Mouse (Mus musculus) CH12.LX (cell line): ENCODE data around the gene Pde4d. TPM values are rescaled to one million over a fixed set of nuclear protein-coding genes. Genes with fewer than 3 reads are reported as not detected.
A peak's percentile ranks its signal among the peaks of the same experiment; 100 is the strongest.

Source experiments
- DNase-seq: peaks from one replicate; pipeline ENCODE4 v3.0.0-alpha.2; 2013; ENCODE audit errors: extremely low read depth
- H3K27ac ChIP-seq: 2 replicates; pipeline ENCODE4 v1.5.1; 2012; ENCODE audit warnings: low read depth, mild to moderate bottlenecking, control low read depth, moderate library complexity; ENCODE audit not compliant: insufficient read depth
- H3K27me3 ChIP-seq: replicated peaks from 2 replicates; pipeline ENCODE3; 2012; ENCODE audit warnings: inconsistent platforms
- H3K36me3 ChIP-seq, 2 experiments: replicated peaks in 1 of 2; 2 replicates each; pipeline versions ENCODE3 to v1.6.1; 2012; ENCODE audit warnings: inconsistent platforms in 1 of 2, low read length in 1 of 2, mild to moderate bottlenecking in 1 of 2, mixed read lengths in 1 of 2, moderate library complexity in 1 of 2; ENCODE audit not compliant: control insufficient read depth in 1 of 2, insufficient read depth in 1 of 2
- H3K4me1 ChIP-seq, 2 experiments: 2 replicates each; pipeline ENCODE4 v1.6.1; 2012; ENCODE audit warnings: inconsistent platforms in 1 of 2, moderate library complexity in 1 of 2; ENCODE audit not compliant: insufficient read depth in 2 of 2, control insufficient read depth in 1 of 2
- H3K4me2 ChIP-seq: 2 replicates; pipeline ENCODE4 v1.6.1; 2012; ENCODE audit warnings: low read depth, mild to moderate bottlenecking, control low read depth; ENCODE audit not compliant: poor library complexity, insufficient read depth, severe bottlenecking
- H3K4me3 ChIP-seq, 3 experiments: fragments of 150-350 bp in 1 of 3; sonication (generic) in 1 of 3; replicated peaks in 1 of 3; 2 replicates each; pipeline versions ENCODE3 to v1.5.1; 2011 to 2012; ENCODE audit warnings: low read depth in 2 of 3, low read length in 2 of 3, mild to moderate bottlenecking in 2 of 3, moderate library complexity in 2 of 3, control low read depth in 1 of 3, improper control_type of control experiment in 1 of 3, inconsistent platforms in 1 of 3, mixed read lengths in 1 of 3; ENCODE audit not compliant: poor library complexity in 1 of 3
- H3K79me2 ChIP-seq: replicated peaks from 2 replicates; pipeline ENCODE4 v1.6.1; 2012; ENCODE audit warnings: mild to moderate bottlenecking, moderate library complexity; ENCODE audit not compliant: control insufficient read depth, poor library complexity, insufficient read depth, severe bottlenecking; ENCODE audit errors: extremely low read depth
- H3K9ac ChIP-seq: 2 replicates; pipeline ENCODE4 v1.6.1; 2012; ENCODE audit warnings: low read depth, mild to moderate bottlenecking, control low read depth, moderate library complexity; ENCODE audit not compliant: insufficient read depth
- H3K9me3 ChIP-seq: replicated peaks from 2 replicates; pipeline ENCODE3; 2012; ENCODE audit warnings: low read length, inconsistent platforms, mixed read lengths
- CHD1 ChIP-seq: IDR thresholded peaks from 2 replicates; pipeline ENCODE4 v1.6.1; 2012; ENCODE audit warnings: low read depth, low read length, improper control_type of control experiment, inconsistent platforms
- ETS1 ChIP-seq: conservative IDR thresholded peaks from 2 replicates; pipeline ENCODE4 v1.6.1; 2012; ENCODE audit warnings: low read depth, mild to moderate bottlenecking, inconsistent platforms, low read length, improper control_type of control experiment, moderate library complexity
- HCFC1 ChIP-seq: IDR thresholded peaks from 2 replicates; pipeline ENCODE4 v1.6.1; 2012; ENCODE audit warnings: low read depth, mild to moderate bottlenecking, inconsistent platforms, low read length, improper control_type of control experiment
- IRF4 ChIP-seq: IDR thresholded peaks from 2 replicates; pipeline ENCODE4 v1.6.1; 2014; ENCODE audit warnings: low read depth, mild to moderate bottlenecking, inconsistent platforms, low read length, improper control_type of control experiment
- JUND ChIP-seq: conservative IDR thresholded peaks from 2 replicates; pipeline ENCODE4 v1.6.1; 2011; ENCODE audit warnings: low read depth, low read length, improper control_type of control experiment
- MAZ ChIP-seq: IDR thresholded peaks from 2 replicates; pipeline ENCODE4 v1.6.1; 2012; ENCODE audit warnings: low read depth, mild to moderate bottlenecking, inconsistent platforms, low read length, improper control_type of control experiment, moderate library complexity
- MEF2A ChIP-seq: IDR thresholded peaks from 2 replicates; pipeline ENCODE4 v1.6.1; 2014; ENCODE audit warnings: low read depth, mild to moderate bottlenecking, inconsistent platforms, low read length, improper control_type of control experiment, borderline replicate concordance
- POLR2A ChIP-seq: IDR thresholded peaks from 2 replicates; pipeline ENCODE4 v1.6.1; 2011; ENCODE audit warnings: low read depth, mild to moderate bottlenecking, improper control_type of control experiment, low read length
- SIN3A ChIP-seq: IDR thresholded peaks from 2 replicates; pipeline ENCODE4 v1.6.1; 2012; ENCODE audit warnings: low read length, improper control_type of control experiment, inconsistent platforms
- ZC3H11A ChIP-seq: IDR thresholded peaks from 2 replicates; pipeline ENCODE4 v1.6.1; 2012; ENCODE audit warnings: low read depth, mild to moderate bottlenecking, inconsistent platforms, low read length, improper control_type of control experiment
- ZKSCAN1 ChIP-seq: IDR thresholded peaks from 2 replicates; pipeline ENCODE4 v1.6.1; 2012; ENCODE audit warnings: low read depth, inconsistent platforms, low read length, improper control_type of control experiment, borderline replicate concordance
- ZMIZ1 ChIP-seq: IDR thresholded peaks from 2 replicates; pipeline ENCODE4 v1.6.1; 2012; ENCODE audit warnings: low read depth, mild to moderate bottlenecking, inconsistent platforms, low read length, improper control_type of control experiment
- dilution Hi-C: fragments of 300-500 bp; cut with MboI; formaldehyde crosslinking; loops from 2 replicates; pipeline ENCODE4 v1.14.3; 2020; ENCODE audit warnings: low sequenced_read_pairs; ENCODE audit not compliant: extremely low pct_unique_long_range_greater_than_20kb, extremely low pct_ligation_motif_present
- in situ Hi-C: fragments of 300-500 bp; cut with MboI; formaldehyde crosslinking; loops from 3 replicates; pipeline ENCODE4 v1.14.3; 2019; ENCODE audit warnings: low sequenced_read_pairs, low pct_ligation_motif_present, low pct_unique_long_range_greater_than_20kb, mixed read lengths
- polyA plus RNA-seq: library from polyadenylated mRNA; unstranded; fragments of >175 nt; gene quantifications from 2 replicates; pipeline ENCODE4 v1.2.1, GENCODE M21; 2012; ENCODE audit warnings: low read depth; ENCODE audit not compliant: insufficient read length
- total RNA-seq, 2 experiments: library from RNA; depleted of rRNA; stranded (reverse); fragments of 300-350 nt in 1 of 2; fragments of >200 nt in 1 of 2; gene quantifications; 2 replicates each; pipeline ENCODE4 v1.2.3; 2012 to 2014

Gene Pde4d
- total and polyA plus RNA-seq, 3 experiments: not detected

- Histone ChIP-seq H3K9ac (no peak overlapping the region), H3K9me3 (no peaks in the 10 kb centered on the region), H3K27me3 (no peaks in the 10 kb centered on the region), H3K4me1 (no peaks in the 10 kb centered on the region; a peak in 1 of 4 replicates), H3K36me3 (no peaks in the 10 kb centered on the region), H3K27ac (no peak overlapping the region), H3K4me2 (no peak overlapping the region), H3K79me2 (no peaks in the 10 kb centered on the region)
- dilution Hi-C loops: no loop called here
- DNase-seq: no peak
- in situ Hi-C loops: no loop called here
- no peak for TF ChIP-seq HCFC1
- TF ChIP-seq, all 38 proteins: peak for 0
- H3K4me3 ChIP-seq: no peak overlapping the region
Measured at GRCm38 (mm10) chr13:108601021-108601420, 151.3 kb downstream of the Pde4d start.

DNA sequence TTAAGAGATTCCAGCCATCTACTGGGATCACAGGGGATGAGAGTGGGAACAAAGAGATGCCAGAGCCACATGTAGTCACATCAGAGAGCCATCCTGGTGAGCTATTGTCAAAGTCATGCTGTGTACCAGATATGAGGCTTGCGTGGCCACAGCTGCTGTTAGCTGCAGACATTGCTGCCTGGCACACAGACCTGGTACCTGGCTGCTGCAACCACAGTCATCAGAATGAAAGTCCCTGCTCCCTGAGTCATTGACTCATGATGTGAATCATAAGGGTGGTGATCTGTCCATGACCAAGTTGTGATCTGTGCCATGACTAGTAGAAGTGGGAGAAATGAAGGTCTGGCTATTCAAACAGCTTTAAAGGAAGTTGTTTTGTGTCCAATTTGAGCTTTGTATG is 153.8 kb downstream of the Pde4d start:
- TF ChIP-seq ETS1: 0 out of 2 replicates have a peak, but pooled peaks have one; percentile 30
- no peak for TF ChIP-seq ZMIZ1
- no peaks in the 10 kb centered on the region for H3K4me1 ChIP-seq
- H3K79me2 ChIP-seq: no peaks in the 10 kb centered on the region
- H3K4me3 ChIP-seq: no peak overlapping the region
- no peak overlapping the region for H3K27ac ChIP-seq
- H3K27me3 ChIP-seq: no peaks in the 10 kb centered on the region
- H3K9ac ChIP-seq: no peak overlapping the region
- H3K36me3 ChIP-seq: no peaks in the 10 kb centered on the region
- dilution Hi-C loops (no loop called here), in situ Hi-C loops (no loop called here)
- H3K4me2 ChIP-seq: no peak overlapping the region
- H3K9me3 ChIP-seq: no peaks in the 10 kb centered on the region
- DNase-seq: peak; percentile 32

GRCm38 (mm10) chr13:108604213-108604612 is 154.5 kb downstream of the Pde4d start:
- Histone ChIP-seq H3K36me3 (no peaks in the 10 kb centered on the region), H3K4me2 (no peak overlapping the region), H3K9me3 (no peaks in the 10 kb centered on the region), H3K4me1 (no peaks in the 10 kb centered on the region), H3K79me2 (no peaks in the 10 kb centered on the region), H3K4me3 (no peak overlapping the region), H3K9ac (no peak overlapping the region), H3K27me3 (no peaks in the 10 kb centered on the region), H3K27ac (no peak overlapping the region)
- in situ Hi-C loops: no loop called here
- TF ChIP-seq CHD1: no peak
- no peak for TF ChIP-seq POLR2A
- TF ChIP-seq JUND: no peak
- TF ChIP-seq ZMIZ1: no peak
- no peak for TF ChIP-seq HCFC1
- TF ChIP-seq ZC3H11A: no peak
- TF ChIP-seq ZKSCAN1: no peak
- dilution Hi-C loops: no loop called here
- no peak for DNase-seq

DNA sequence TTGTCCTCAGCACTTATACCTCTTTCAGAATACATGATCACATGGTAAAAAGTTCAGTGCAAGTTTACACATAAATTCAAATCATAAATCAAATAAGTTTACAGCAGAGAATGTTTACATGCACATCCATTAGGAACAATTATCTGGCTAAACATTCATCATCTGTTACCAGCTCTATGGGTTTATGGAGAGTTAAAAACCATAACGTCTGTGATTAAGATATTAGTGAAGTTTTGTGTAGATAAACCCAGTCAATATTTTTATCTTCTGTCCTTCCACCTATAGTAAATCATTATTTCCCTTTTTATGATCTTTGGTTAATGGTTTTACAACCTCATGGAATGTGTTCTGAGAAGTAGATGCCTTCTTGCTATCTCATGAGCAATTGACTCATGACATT is 168.5 kb downstream of the Pde4d start:
- dilution Hi-C loops: no loop called here
- DNase-seq: no peak
- Histone ChIP-seq H3K4me1 (no peaks in the 10 kb centered on the region), H3K36me3 (no peaks in the 10 kb centered on the region), H3K79me2 (no peaks in the 10 kb centered on the region), H3K4me2 (no peak overlapping the region), H3K4me3 (no peak overlapping the region), H3K27ac (no peak overlapping the region), H3K9me3 (no peaks in the 10 kb centered on the region), H3K9ac (no peak overlapping the region)
- TF ChIP-seq MEF2A (no peak), IRF4 (no peak), HCFC1 (no peak), MAZ (no peak), SIN3A (no peak)
- TF ChIP-seq, all 38 proteins: peak for 0
- in situ Hi-C loops: no loop called here
- no peaks in the 10 kb centered on the region for H3K27me3 ChIP-seq
